Mouse (Mus musculus) left cerebral cortex, postnatal 36 days (tissue): Measurements from ENCODE around the gene Vmn2r53. TPM values are rescaled to one million over a fixed set of nuclear protein-coding genes. Genes with fewer than 3 reads are reported as not detected.
"Not testable (repeated sequence)": the region's sequence is repeated elsewhere in the genome, so short reads cannot be mapped to it uniquely, and the experiment has no call there.

Experiments used
- DNase-seq, 2 experiments: peaks; one replicate each; pipeline ENCODE4 v3.0.0; 2021 to 2022; ENCODE audit warnings: low spot score in 2 of 2, mixed read lengths in 1 of 2
- intact Hi-C: fragments of 180-260 bp; cut with DNase I; formaldehyde crosslinking; loops from one replicate; pipeline ENCODE4 v1.15.1; 2025
- total RNA-seq, 2 experiments: library from RNA; stranded (reverse); gene quantifications; 2 replicates each; pipeline ENCODE4 v1.2.3; 2021

Vmn2r53 gene
- under 1 TPM; 0.02 to 0.11 TPM for total RNA-seq

DNA sequence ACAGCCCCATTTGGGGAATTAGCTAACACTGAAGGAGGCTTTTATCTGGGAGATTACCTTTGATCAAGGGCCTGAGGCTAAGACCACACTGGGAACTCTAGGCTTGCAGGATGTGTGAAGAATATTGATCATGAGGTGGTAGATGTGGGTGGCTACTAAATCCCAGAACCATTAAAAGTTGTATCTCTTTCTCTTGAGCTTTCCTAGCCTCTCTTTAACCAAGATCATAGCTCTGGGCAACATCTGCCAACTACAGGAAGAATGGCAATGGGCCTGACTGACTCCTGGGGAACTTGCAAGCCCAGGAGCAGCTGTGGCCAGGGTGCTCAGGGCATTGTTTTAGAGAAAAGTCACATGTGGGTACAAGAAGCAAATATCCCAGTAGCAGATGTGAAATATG lies at the start of gene Vmn2r53:
TSS of gene Vmn2r53 (minus strand) at position 101 of the 400 bp plus-strand sequence.
- no peak for DNase-seq
- intact Hi-C loops, result no loop called here

- DNase-seq, intact Hi-C loops: not testable (repeated sequence)
Observed at GRCm38 (mm10) chr7:12640219-12640618, 31.6 kb upstream of the Vmn2r53 start, which contains the start of gene Vmn2r54. Gene Vmn2r54, minus strand, starts transcription at chr7:12640319.

Other genes starting within 250 kb of the Vmn2r53 start
- gene Vmn1r84, start 239.5 kb downstream of the Vmn2r53 start, total RNA-seq, result not detected
- 1 to 10 TPM; 7.6 to 7.7 TPM for gene Zfp551, start 186.0 kb downstream of the Vmn2r53 start, total RNA-seq
- gene Zfp606, start 130.5 kb downstream of the Vmn2r53 start, total RNA-seq, result 10 to 100 TPM; 11.1 to 16.0 TPM
- not detected for gene 2900092C05Rik, start 96.3 kb downstream of the Vmn2r53 start, total RNA-seq
- gene Vmn2r54, start 31.5 kb upstream of the Vmn2r53 start, total RNA-seq, result not detected
- not detected for gene Vmn2r55, start 76.2 kb upstream of the Vmn2r53 start, total RNA-seq
- under 1 TPM in 1 of 2 experiments, not detected in 1; 0.05 TPM for gene Vmn2r56, start 126.2 kb upstream of the Vmn2r53 start, total RNA-seq
- gene Zscan18, start 194.8 kb upstream of the Vmn2r53 start, total RNA-seq, result 10 to 100 TPM; 14.8 to 22.0 TPM
- 10 to 100 TPM; 17.3 to 24.7 TPM for gene Zfp329, start 210.1 kb upstream of the Vmn2r53 start, total RNA-seq
- 10 to 100 TPM; 13.0 to 15.8 TPM for gene Zfp110, start 226.0 kb upstream of the Vmn2r53 start, total RNA-seq